Mouse (Mus musculus): Measurements from ENCODE around the gene Hist3h2ba.

The Hist3h2ba gene

DNA sequence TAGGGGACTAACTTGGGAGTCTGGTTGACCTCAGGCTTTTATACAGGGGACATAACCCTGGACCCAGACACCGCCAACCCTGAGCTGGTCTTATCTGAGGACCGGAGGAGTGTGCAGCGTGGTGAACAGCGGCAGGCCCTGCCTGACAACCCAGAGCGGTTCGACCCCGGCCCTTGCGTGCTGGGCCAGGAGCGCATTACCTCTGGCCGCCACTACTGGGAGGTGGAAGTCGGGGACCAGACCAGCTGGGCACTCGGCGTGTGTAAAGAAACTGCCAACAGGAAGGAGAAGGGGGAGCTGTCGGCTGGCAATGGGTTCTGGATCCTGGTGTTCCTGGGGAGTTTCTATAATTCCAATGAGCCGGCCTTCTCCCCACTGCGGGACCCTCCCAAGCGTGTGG is 41.4 kb downstream of the Hist3h2ba start:
- no peak for DNase-seq

DNA sequence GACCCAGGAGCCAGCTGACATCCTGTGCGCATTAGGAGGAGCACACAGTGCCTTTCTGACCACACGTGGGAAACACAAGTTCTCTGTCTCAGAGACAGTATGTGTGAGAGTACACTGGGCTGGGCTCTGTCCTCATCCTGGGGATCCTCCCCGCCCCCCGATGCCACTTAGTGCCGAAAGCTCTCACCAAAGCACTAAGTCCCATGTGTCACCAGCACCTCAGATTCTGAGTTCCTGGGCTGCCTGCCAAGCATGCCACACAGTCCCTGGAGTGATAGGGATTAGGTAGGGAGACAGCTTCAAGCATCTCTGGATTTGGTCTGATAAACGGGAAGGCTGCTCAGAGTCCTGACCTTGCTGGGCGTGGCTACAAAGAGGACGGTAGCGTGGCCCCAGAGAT is 42.1 kb downstream of the Hist3h2ba start:
- peak in 1 of 2 experiments; percentile 39 for DNase-seq

DNA sequence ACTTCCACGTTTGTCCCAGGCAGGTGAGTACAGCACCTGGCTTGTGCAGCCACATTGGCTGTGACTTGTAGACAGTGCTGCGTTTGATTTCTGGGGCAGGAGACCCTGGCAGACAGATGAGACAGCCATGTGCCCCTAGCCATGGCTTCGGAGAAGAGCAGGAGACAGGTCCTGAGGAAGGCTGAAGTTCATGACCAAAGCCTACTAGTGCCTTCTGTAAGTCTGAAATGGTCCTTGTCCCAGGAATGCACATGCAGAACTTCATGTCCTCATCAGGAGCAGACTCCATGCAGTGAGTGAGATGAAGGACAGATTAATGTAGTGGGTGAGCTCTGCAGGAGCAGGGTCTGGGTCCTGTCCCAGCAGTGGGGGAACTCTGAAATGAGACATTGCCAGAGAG is 43.2 kb downstream of the Hist3h2ba start:
- no peak for DNase-seq

DNA sequence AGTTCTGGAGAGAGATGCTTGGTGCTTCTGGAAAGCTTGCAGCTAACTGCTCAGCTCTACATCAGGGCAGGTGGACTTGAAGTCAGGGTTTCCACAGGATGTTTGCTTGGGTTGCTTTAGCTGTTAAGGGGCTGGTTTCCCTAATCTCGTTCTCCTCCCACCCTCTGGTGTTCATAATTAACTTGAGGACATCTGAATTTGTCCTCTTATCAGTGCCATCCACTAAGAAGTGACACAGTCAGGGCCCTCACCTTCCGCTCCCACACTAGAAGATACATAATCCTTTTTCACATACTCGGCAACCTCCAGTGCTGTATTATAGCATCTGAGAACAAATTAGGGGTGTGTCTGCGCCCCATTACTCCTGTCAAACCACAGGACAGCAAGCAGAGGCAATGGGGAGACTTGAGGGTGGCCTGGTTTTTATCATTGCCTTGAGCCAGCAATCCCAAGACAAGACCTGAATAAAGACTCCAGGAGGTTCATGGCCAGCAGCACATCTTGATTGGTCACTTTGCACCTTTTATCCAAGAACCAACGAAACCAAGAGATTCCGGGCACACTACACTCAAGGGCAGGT is 44.5 kb downstream of the Hist3h2ba start:
- DNase-seq: no peak

DNA sequence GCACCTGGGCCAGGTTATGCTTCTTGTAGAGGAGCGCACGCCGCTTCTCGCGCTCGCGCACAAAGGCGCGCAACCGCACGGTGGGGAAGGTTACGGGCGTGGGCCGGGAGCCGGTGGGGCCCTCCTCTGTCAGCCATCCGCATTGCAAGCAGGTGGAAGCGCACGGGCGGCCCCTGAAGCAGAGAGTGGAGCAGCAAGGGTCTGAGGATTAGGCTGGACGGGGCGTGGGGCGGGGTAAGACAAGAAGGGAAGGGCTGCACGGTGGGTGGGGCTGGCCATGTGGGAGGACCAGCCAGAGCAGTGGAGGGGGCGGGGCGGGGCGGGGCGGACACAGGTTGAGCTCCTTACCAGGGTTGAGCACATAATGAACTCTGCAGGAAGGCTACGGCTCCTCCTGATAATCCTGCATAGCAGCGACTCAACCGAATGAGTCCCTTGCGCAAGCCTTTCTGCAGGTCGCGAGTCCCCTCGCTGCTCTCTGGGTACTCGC is 45.7 kb downstream of the Hist3h2ba start:
- peak; percentile 57 to 69 for DNase-seq

DNA sequence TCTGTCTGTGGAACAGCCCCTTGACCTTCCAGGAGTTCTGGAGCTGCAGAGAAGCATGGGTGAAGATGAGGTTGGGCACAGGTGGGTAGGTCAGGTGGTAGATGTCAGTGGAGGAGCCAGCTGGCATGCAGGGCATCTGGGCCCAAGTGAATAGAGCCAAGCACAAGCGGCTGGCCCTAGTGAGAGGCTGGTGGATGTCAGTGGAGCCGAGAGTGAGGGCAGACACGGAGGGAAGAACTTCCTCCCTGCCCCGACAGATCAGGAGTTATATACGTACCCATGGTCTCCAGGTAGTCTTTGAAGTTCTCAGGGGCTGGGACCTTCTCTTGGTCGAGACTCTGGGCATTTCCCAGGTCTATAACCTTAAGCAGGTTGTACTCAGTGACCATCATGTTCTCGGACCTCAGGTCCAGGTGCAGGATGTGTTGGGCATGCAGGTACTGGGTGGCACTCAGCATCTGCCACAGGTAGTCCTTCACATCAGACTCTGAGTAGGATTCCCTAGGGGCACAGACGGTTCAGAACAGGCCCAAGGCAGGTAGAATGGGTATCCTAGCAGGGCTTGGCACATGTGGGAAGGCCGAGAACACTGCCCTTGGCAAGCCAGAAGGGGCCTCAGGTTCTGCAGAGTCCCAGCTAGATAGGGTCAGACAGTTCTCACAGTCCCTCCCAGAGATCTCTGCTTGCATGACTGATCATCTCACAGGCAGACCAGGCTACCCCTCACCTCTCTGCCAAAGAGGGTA is 46.5 kb downstream of the Hist3h2ba start:
- DNase-seq: no peak

DNA sequence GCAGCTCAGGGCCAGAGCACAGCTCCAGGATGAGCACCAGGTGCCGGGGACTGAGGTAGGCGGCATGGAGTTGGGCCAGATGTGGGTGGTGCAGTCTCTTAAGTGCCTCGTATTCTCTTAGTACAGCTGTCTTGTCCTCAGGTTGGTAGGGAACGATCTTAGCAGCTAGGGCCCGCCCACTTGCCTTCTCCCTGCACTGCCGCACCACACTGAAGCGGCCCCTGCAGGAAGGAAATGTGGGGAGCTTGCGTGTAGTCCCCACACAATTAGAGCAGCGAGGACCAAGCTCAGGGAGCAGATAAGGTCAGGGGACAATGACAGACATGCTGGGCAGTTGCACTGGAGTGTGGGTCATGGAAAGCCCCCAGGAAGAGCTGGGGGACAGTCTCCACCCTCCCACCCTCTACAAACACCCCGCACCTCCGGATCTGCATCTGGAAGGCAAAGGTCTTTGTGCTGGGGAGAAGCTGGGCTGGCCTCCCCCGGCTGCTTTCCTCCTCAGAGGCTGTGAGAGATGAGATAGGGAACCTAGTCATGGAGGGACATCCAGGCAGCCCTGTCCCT is 47.2 kb downstream of the Hist3h2ba start:
- no peak for DNase-seq

DNA sequence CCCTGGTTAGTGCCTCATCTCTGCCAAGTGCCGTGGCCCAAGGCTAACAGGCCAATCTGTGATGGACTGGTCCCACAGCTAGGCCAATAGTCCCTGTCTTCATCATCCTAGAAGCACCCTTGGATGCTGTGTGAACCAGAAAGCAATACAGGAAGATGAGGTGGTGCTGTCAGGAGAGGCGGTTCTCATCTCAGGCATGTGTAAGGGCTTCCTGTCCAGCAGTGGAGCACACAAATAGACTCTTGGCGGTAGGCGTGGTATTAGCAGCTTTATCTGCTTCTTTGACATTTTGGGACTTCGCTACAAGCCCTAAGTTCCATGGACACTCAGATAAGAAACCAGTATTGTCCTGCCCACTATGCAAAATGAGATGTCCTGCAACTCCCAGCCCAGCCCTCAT is 48.8 kb downstream of the Hist3h2ba start:
- DNase-seq: no peak
